In the genomic region with DNA sequence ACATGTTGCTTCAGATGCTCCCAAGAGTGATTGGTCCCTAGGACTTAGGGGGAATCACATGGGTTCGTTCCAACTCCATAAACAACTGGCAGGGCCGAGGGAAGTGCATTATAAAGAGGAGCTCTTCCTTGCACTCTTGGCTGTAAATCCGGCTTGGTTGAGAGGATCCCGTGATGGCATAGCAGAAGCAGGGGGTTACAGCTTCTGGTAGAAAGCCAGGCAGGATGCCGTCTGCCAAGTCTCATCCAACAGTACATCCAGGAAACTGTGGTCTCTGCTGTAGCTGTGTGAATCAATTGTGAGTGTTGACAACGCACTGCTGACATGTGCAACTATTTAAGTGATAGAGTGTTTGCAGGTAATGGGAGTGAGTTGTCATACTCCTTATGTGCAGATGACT, we compare ENCODE assay signal across 23 mouse cellular contexts.
DNase-seq lines count a peak whose midpoint lies in the region; ATAC-seq and TF ChIP-seq lines count a peak whose summit lies in the region.
"Had no signal": no experiment of that assay in that cellular context is flagged by ENCODE, and none has a peak within 500 bp of the region (broad histone marks: within the 10 kb centered on the region; RNA-seq: fewer than 3 reads in every experiment).

No protein-coding gene starts in this region.

- no peak; the same call in 1 of the 2 replicates for ATAC-seq in forebrain, embryonic 14.5 days
- no peak for ATAC-seq in forebrain, embryonic 11.5 days (replicated peaks; ENCODE audit: low FRiP score)
- ATAC-seq in hindbrain, postnatal 0 days: peak; percentile 66
- peak; percentile 65; the same call in 1 of the 2 replicates for ATAC-seq in neural tube, embryonic 15.5 days (ENCODE audit: low FRiP score)
- ATAC-seq: activated CD4-positive, CD25-positive, alpha-beta regulatory T cell, adult 4 months; CD4-positive, CD25-positive, alpha-beta regulatory T cell, adult 4 months; Patski had no signal

- H3K4me1 ChIP-seq in forebrain, embryonic 14.5 days (ENCODE audit: control insufficient read depth, insufficient read depth, low read length): no peaks in the 10 kb centered on the region
- no peaks in the 10 kb centered on the region for H3K4me1 ChIP-seq in forebrain, embryonic 11.5 days (replicated peaks; ENCODE audit: control insufficient read depth, insufficient read depth, low read length)
- H3K4me1 ChIP-seq in hindbrain, postnatal 0 days (ENCODE audit: insufficient read depth, low read length): no peaks in the 10 kb centered on the region
- H3K4me1 ChIP-seq in hindbrain, embryonic 10.5 days (replicated peaks): no peaks in the 10 kb centered on the region
- H3K4me1 ChIP-seq in neural tube, embryonic 15.5 days: no peaks in the 10 kb centered on the region
- H3K4me1 ChIP-seq: embryonic facial prominence, embryonic 10.5 days; heart, embryonic 15.5 days; hindbrain, embryonic 15.5 days had no signal

- H3K4me3 ChIP-seq in forebrain, embryonic 14.5 days (ENCODE audit: low read depth, low read length): no peak overlapping the region
- no peak overlapping the region for H3K4me3 ChIP-seq in forebrain, embryonic 11.5 days (ENCODE audit: low read depth, low read length)
- H3K4me3 ChIP-seq in hindbrain, postnatal 0 days (ENCODE audit: low read length): no peak overlapping the region
- no peak overlapping the region for H3K4me3 ChIP-seq in hindbrain, embryonic 10.5 days
- no peak overlapping the region for H3K4me3 ChIP-seq in neural tube, embryonic 15.5 days (replicated peaks)
- H3K4me3 ChIP-seq: embryonic facial prominence, embryonic 10.5 days; heart, adult 2 months; heart, embryonic 15.5 days; hindbrain, embryonic 15.5 days had no signal

- peak; percentile 33 for DNase-seq in forebrain, embryonic 14.5 days (ENCODE audit: low spot score)
- DNase-seq in forebrain, embryonic 11.5 days (ENCODE audit: low spot score): no peak
- DNase-seq in hindbrain, postnatal 0 days (ENCODE audit: low spot score): peak; percentile 73
- DNase-seq in hindbrain, embryonic 10.5 days (ENCODE audit: low spot score): no peak
- DNase-seq in neural tube, embryonic 10.5 days (ENCODE audit: extremely low spot score, low spot score): no peak
- peak; percentile 57 for DNase-seq in brain, embryonic 14.5 days (ENCODE audit: low read depth)
- no peak for DNase-seq in adrenal gland, postnatal 25 days
- DNase-seq: adrenal gland, postnatal 14 days; B cell, adult 2 months; cerebellum, adult 9-10 months; gastrocnemius, postnatal 14 days; heart, adult 2 months; heart, postnatal 14 days; kidney, adult 11 months had no signal

- H3K27ac ChIP-seq in forebrain, embryonic 14.5 days (ENCODE audit: low read depth, low read length): no peak overlapping the region
- H3K27ac ChIP-seq in forebrain, embryonic 11.5 days (ENCODE audit: low read depth, low read length): no peak overlapping the region
- H3K27ac ChIP-seq in hindbrain, postnatal 0 days: no peak overlapping the region
- no peak overlapping the region for H3K27ac ChIP-seq in hindbrain, embryonic 10.5 days
- no peak overlapping the region for H3K27ac ChIP-seq in neural tube, embryonic 15.5 days (replicated peaks)
- H3K27ac ChIP-seq: embryonic facial prominence, embryonic 10.5 days; heart, adult 2 months; heart, embryonic 15.5 days; hindbrain, embryonic 15.5 days had no signal

- H3K9ac ChIP-seq in forebrain, embryonic 14.5 days (ENCODE audit: low read length): no peak overlapping the region
- no peak overlapping the region for H3K9ac ChIP-seq in forebrain, embryonic 11.5 days (ENCODE audit: low read length)
- no peak overlapping the region for H3K9ac ChIP-seq in hindbrain, postnatal 0 days (replicated peaks; ENCODE audit: low read length)
- H3K9ac ChIP-seq in neural tube, embryonic 15.5 days (replicated peaks): no peak overlapping the region
- H3K9ac ChIP-seq: heart, embryonic 15.5 days; hindbrain, embryonic 15.5 days had no signal

- no peaks in the 10 kb centered on the region for H3K27me3 ChIP-seq in forebrain, embryonic 14.5 days (replicated peaks; ENCODE audit: control insufficient read depth, insufficient read depth, low read length)
- H3K27me3 ChIP-seq in forebrain, embryonic 11.5 days (ENCODE audit: control insufficient read depth, insufficient read depth, low read length): no peaks in the 10 kb centered on the region; the same call in 1 of the 2 replicates
- H3K27me3 ChIP-seq in hindbrain, postnatal 0 days (ENCODE audit: insufficient read depth, low read length): no peaks in the 10 kb centered on the region
- no peaks in the 10 kb centered on the region for H3K27me3 ChIP-seq in hindbrain, embryonic 10.5 days (ENCODE audit: insufficient read depth, poor library complexity, severe bottlenecking)
- H3K27me3 ChIP-seq in neural tube, embryonic 15.5 days (replicated peaks): no peaks in the 10 kb centered on the region
- H3K27me3 ChIP-seq: heart, embryonic 15.5 days; hindbrain, embryonic 15.5 days; Patski had no signal

- 79% methylated on average over 6 of the region's 6 CpGs for WGBS in forebrain, embryonic 14.5 days
- WGBS in forebrain, embryonic 11.5 days: 86% methylated on average over 6 of the region's 6 CpGs
- 51% methylated on average over 6 of the region's 6 CpGs for WGBS in hindbrain, postnatal 0 days
- 85% methylated on average over 6 of the region's 6 CpGs for WGBS in hindbrain, embryonic 10.5 days
- 66% methylated on average over 6 of the region's 6 CpGs for WGBS in neural tube, embryonic 15.5 days

- TF ChIP-seq CTCF in hindbrain, postnatal 0 days (IDR thresholded peaks at IDR 0.05; ENCODE audit: low read depth): no peak
- TF ChIP-seq CTCF in brain, embryonic 14.5 days (IDR thresholded peaks at IDR 0.05; ENCODE audit: borderline replicate concordance, extremely low read depth, insufficient read depth, insufficient read length): no peak

- H3K9me3 ChIP-seq in forebrain, embryonic 14.5 days (replicated peaks; ENCODE audit: control insufficient read depth, low read length): no peaks in the 10 kb centered on the region
- no peaks in the 10 kb centered on the region for H3K9me3 ChIP-seq in forebrain, embryonic 11.5 days (ENCODE audit: control insufficient read depth, low read length)
- H3K9me3 ChIP-seq in hindbrain, postnatal 0 days (ENCODE audit: low read length): no peaks in the 10 kb centered on the region
- no peaks in the 10 kb centered on the region for H3K9me3 ChIP-seq in hindbrain, embryonic 10.5 days
- no peaks in the 10 kb centered on the region for H3K9me3 ChIP-seq in neural tube, embryonic 15.5 days (replicated peaks)
- H3K9me3 ChIP-seq: embryonic facial prominence, embryonic 10.5 days; G1E; heart, embryonic 15.5 days; hindbrain, embryonic 15.5 days had no signal

- TF ChIP-seq POLR2A in brain, embryonic 14.5 days (IDR thresholded peaks at IDR 0.05; ENCODE audit: borderline replicate concordance, extremely low read depth, insufficient read depth, insufficient read length, poor library complexity, severe bottlenecking): no peak

- no peaks in the 10 kb centered on the region for H3K36me3 ChIP-seq in forebrain, embryonic 14.5 days (ENCODE audit: control insufficient read depth, insufficient read depth, low read length)
- H3K36me3 ChIP-seq in forebrain, embryonic 11.5 days (ENCODE audit: control insufficient read depth, insufficient read depth, low read length): no peaks in the 10 kb centered on the region
- no peaks in the 10 kb centered on the region for H3K36me3 ChIP-seq in hindbrain, postnatal 0 days (ENCODE audit: insufficient read depth, low read length)
- H3K36me3 ChIP-seq in hindbrain, embryonic 10.5 days: no peaks in the 10 kb centered on the region
- no peaks in the 10 kb centered on the region for H3K36me3 ChIP-seq in neural tube, embryonic 15.5 days
- H3K36me3 ChIP-seq: embryonic facial prominence, embryonic 10.5 days; G1E; heart, embryonic 15.5 days; hindbrain, embryonic 15.5 days had no signal

- H3K4me2 ChIP-seq in forebrain, embryonic 14.5 days (ENCODE audit: low read length): no peak overlapping the region
- no peak overlapping the region for H3K4me2 ChIP-seq in forebrain, embryonic 11.5 days (ENCODE audit: low read depth, low read length, severe bottlenecking)
- no peak overlapping the region for H3K4me2 ChIP-seq in hindbrain, postnatal 0 days (ENCODE audit: low read depth, low read length)
- H3K4me2 ChIP-seq in neural tube, embryonic 15.5 days: no peak overlapping the region
- H3K4me2 ChIP-seq: heart, embryonic 11.5 days; heart, embryonic 15.5 days; hindbrain, embryonic 15.5 days had no signal

Comparison
In these comparisons a context has a peak if more than half of its experiments do, and no peak if none do; other contexts are left out.
1. DNase-seq: peak in forebrain, embryonic 14.5 days (single experiment), hindbrain, postnatal 0 days (single experiment) and brain, embryonic 14.5 days (single experiment); none in forebrain, embryonic 11.5 days (single experiment), hindbrain, embryonic 10.5 days (single experiment), neural tube, embryonic 10.5 days (single experiment) and adrenal gland, postnatal 25 days (single experiment).
2. ATAC-seq: peak in hindbrain, postnatal 0 days (single experiment) and neural tube, embryonic 15.5 days (single experiment); none in forebrain, embryonic 14.5 days (single experiment) and forebrain, embryonic 11.5 days (single experiment).